8 mouse cellular contexts compared by ENCODE assay signal in genomic region chr8:35159329-35159728, GRCm38 (mm10).
DNase-seq lines count a peak whose midpoint lies in the region; ATAC-seq lines count a peak whose summit lies in the region.

No protein-coding gene starts in this region.

- no peaks in the 10 kb centered on the region for H3K4me1 ChIP-seq in limb, embryonic 13.5 days

- no peaks in the 10 kb centered on the region for H3K36me3 ChIP-seq in limb, embryonic 13.5 days
- no peaks in the 10 kb centered on the region for H3K36me3 ChIP-seq in splenic B cell, adult 2 months (ENCODE audit: control insufficient read depth, insufficient read depth, low read length, poor library complexity, severe bottlenecking)

- H3K9ac ChIP-seq in limb, embryonic 13.5 days, result no peak overlapping the region

- DNase-seq in 3134 (ENCODE audit: extremely low read depth, insufficient read length, low spot score) (peak; percentile 22), ZHBTc4 (ENCODE audit: low read depth, low spot score) (peak; percentile 70)
- DNase-seq in cerebellum, postnatal 4 days (ENCODE audit: low spot score in 2 of 2), result peak; percentile 57 to 66
- peak; percentile 22 to 54 for DNase-seq in gastrocnemius, postnatal 4 days (ENCODE audit: low spot score in 2 of 2)
- peak; percentile 61 for DNase-seq in kidney, adult 18-20 months
- peak; percentile 20 to 54 for DNase-seq in natural killer cell, adult 2 months (ENCODE audit: low spot score in 2 of 2)
- DNase-seq in splenic B cell, adult 2 months (ENCODE audit: low read depth, low spot score), result peak; percentile 70

- H3K27ac ChIP-seq in limb, embryonic 13.5 days, result no peak overlapping the region

- ATAC-seq in limb, embryonic 13.5 days (ENCODE audit: low FRiP score, low read depth), result no peak

- peak overlapping the region; percentile 33 for H3K4me2 ChIP-seq in limb, embryonic 13.5 days (replicated peaks)

- no peak overlapping the region for H3K4me3 ChIP-seq in limb, embryonic 13.5 days

- H3K9me3 ChIP-seq in limb, embryonic 13.5 days, result no peaks in the 10 kb centered on the region

- H3K27me3 ChIP-seq in limb, embryonic 13.5 days, result peaks cover 3% of the 10 kb centered on the region; the same call in 1 of the 2 replicates
- H3K27me3 ChIP-seq in splenic B cell, adult 2 months (ENCODE audit: control insufficient read depth, insufficient read depth, low read length, poor library complexity, severe bottlenecking), result no peaks in the 10 kb centered on the region

- WGBS in limb, embryonic 13.5 days, result 26% methylated on average over 12 of the region's 12 CpGs
